9 mouse cellular contexts compared by ENCODE assay signal in genomic region chr7:134027020-134027415, GRCm38 (mm10).
A peak's percentile ranks its signal among the peaks of the same experiment; 100 is the strongest.
DNase-seq lines count a peak whose midpoint lies in the region; ATAC-seq lines count a peak whose summit lies in the region.
"Had no signal": no experiment of that assay in that cellular context is flagged by ENCODE, and none has a peak within 500 bp of the region (broad histone marks: within the 10 kb centered on the region; RNA-seq: fewer than 3 reads in every experiment).

No protein-coding gene starts in this region.

- no peak overlapping the region for H3K4me3 ChIP-seq in forebrain, embryonic 14.5 days (ENCODE audit: low read depth, low read length)
- H3K4me3 ChIP-seq in forebrain, embryonic 11.5 days (ENCODE audit: low read depth, low read length): no peak overlapping the region
- no peak overlapping the region for H3K4me3 ChIP-seq in liver, embryonic 12.5 days
- no peak overlapping the region for H3K4me3 ChIP-seq in liver, embryonic 11.5 days (ENCODE audit: low read depth, low read length)
- H3K4me3 ChIP-seq in hindbrain, embryonic 14.5 days (replicated peaks; ENCODE audit: low read length): no peak overlapping the region
- no peak overlapping the region for H3K4me3 ChIP-seq in midbrain, embryonic 15.5 days

- H3K4me2 ChIP-seq in forebrain, embryonic 14.5 days (ENCODE audit: low read length): no peak overlapping the region
- H3K4me2 ChIP-seq in forebrain, embryonic 11.5 days (ENCODE audit: low read depth, low read length, severe bottlenecking): no peak overlapping the region
- H3K4me2 ChIP-seq in liver, embryonic 12.5 days: no peak overlapping the region
- H3K4me2 ChIP-seq in liver, embryonic 11.5 days: no peak overlapping the region
- no peak overlapping the region for H3K4me2 ChIP-seq in hindbrain, embryonic 14.5 days (replicated peaks)
- no peak overlapping the region for H3K4me2 ChIP-seq in midbrain, embryonic 15.5 days

- H3K9ac ChIP-seq in forebrain, embryonic 14.5 days (ENCODE audit: low read length): no peak overlapping the region; the same call in 1 of the 2 replicates
- no peak overlapping the region for H3K9ac ChIP-seq in forebrain, embryonic 11.5 days (ENCODE audit: low read length)
- no peak overlapping the region for H3K9ac ChIP-seq in liver, embryonic 12.5 days
- H3K9ac ChIP-seq in liver, embryonic 11.5 days (ENCODE audit: low read depth, low read length): no peak overlapping the region
- H3K9ac ChIP-seq in hindbrain, embryonic 14.5 days: no peak overlapping the region
- H3K9ac ChIP-seq in midbrain, embryonic 15.5 days: no peak overlapping the region
- H3K9ac ChIP-seq: liver, embryonic 14.5 days had no signal

- peak; percentile 20 for DNase-seq in forebrain, embryonic 14.5 days (ENCODE audit: low spot score)
- DNase-seq in forebrain, embryonic 11.5 days (ENCODE audit: low spot score): no peak
- no peak for DNase-seq in liver, embryonic 11.5 days (ENCODE audit: low spot score)
- no peak for DNase-seq in hindbrain, embryonic 14.5 days (ENCODE audit: low spot score)
- no peak for DNase-seq in gastrocnemius, adult 18-20 months (ENCODE audit: low spot score)
- DNase-seq in spleen, adult 12 weeks (ENCODE audit: low spot score): no peak

- H3K36me3 ChIP-seq in forebrain, embryonic 14.5 days (ENCODE audit: control insufficient read depth, insufficient read depth, low read length): no peaks in the 10 kb centered on the region
- H3K36me3 ChIP-seq in forebrain, embryonic 11.5 days (ENCODE audit: control insufficient read depth, insufficient read depth, low read length): no peaks in the 10 kb centered on the region
- H3K36me3 ChIP-seq in liver, embryonic 12.5 days: no peaks in the 10 kb centered on the region
- no peaks in the 10 kb centered on the region for H3K36me3 ChIP-seq in liver, embryonic 11.5 days (ENCODE audit: control insufficient read depth, insufficient read depth, low read length)
- H3K36me3 ChIP-seq in hindbrain, embryonic 14.5 days (replicated peaks; ENCODE audit: control insufficient read depth, insufficient read depth): no peaks in the 10 kb centered on the region
- no peaks in the 10 kb centered on the region for H3K36me3 ChIP-seq in midbrain, embryonic 15.5 days (replicated peaks)

- H3K27ac ChIP-seq in forebrain, embryonic 14.5 days (ENCODE audit: low read depth, low read length): no peak overlapping the region
- H3K27ac ChIP-seq in forebrain, embryonic 11.5 days (ENCODE audit: low read depth, low read length): no peak overlapping the region
- H3K27ac ChIP-seq in liver, embryonic 12.5 days: peak overlapping the region; percentile 32; the same call in 1 of the 2 replicates
- H3K27ac ChIP-seq in liver, embryonic 11.5 days (ENCODE audit: low read depth, low read length): no peak overlapping the region
- H3K27ac ChIP-seq in hindbrain, embryonic 14.5 days: peak overlapping the region; percentile 26
- H3K27ac ChIP-seq in midbrain, embryonic 15.5 days: peak overlapping the region; percentile 26; the same call in 1 of the 2 replicates
- H3K27ac ChIP-seq: liver, embryonic 14.5 days had no signal

- no peaks in the 10 kb centered on the region for H3K27me3 ChIP-seq in forebrain, embryonic 14.5 days (replicated peaks; ENCODE audit: control insufficient read depth, insufficient read depth, low read length)
- no peaks in the 10 kb centered on the region for H3K27me3 ChIP-seq in forebrain, embryonic 11.5 days (ENCODE audit: control insufficient read depth, insufficient read depth, low read length)
- no peaks in the 10 kb centered on the region for H3K27me3 ChIP-seq in liver, embryonic 12.5 days (replicated peaks)
- no peaks in the 10 kb centered on the region for H3K27me3 ChIP-seq in liver, embryonic 11.5 days (replicated peaks; ENCODE audit: control insufficient read depth, insufficient read depth, low read length)
- H3K27me3 ChIP-seq in hindbrain, embryonic 14.5 days (ENCODE audit: control insufficient read depth, insufficient read depth, low read length): no peaks in the 10 kb centered on the region
- H3K27me3 ChIP-seq in midbrain, embryonic 15.5 days (replicated peaks): no peaks in the 10 kb centered on the region

- peaks cover 8% of the 10 kb centered on the region; the same call in 1 of the 2 replicates for H3K4me1 ChIP-seq in forebrain, embryonic 14.5 days (ENCODE audit: control insufficient read depth, insufficient read depth, low read length)
- 0 out of 2 replicates have a peak, but pooled peaks cover 2% of the 10 kb centered on the region for H3K4me1 ChIP-seq in forebrain, embryonic 11.5 days (replicated peaks; ENCODE audit: control insufficient read depth, insufficient read depth, low read length)
- peaks cover under 1% of the 10 kb centered on the region; the same call in 1 of the 2 replicates for H3K4me1 ChIP-seq in liver, embryonic 12.5 days
- H3K4me1 ChIP-seq in liver, embryonic 11.5 days (replicated peaks; ENCODE audit: control insufficient read depth, insufficient read depth, low read length): no peaks in the 10 kb centered on the region
- H3K4me1 ChIP-seq in hindbrain, embryonic 14.5 days (replicated peaks; ENCODE audit: control insufficient read depth, insufficient read depth, low read length): peaks cover 4% of the 10 kb centered on the region
- H3K4me1 ChIP-seq in midbrain, embryonic 15.5 days: peaks cover 13% of the 10 kb centered on the region

- WGBS in forebrain, embryonic 14.5 days: 3% methylated on average over 5 of the region's 5 CpGs
- WGBS in forebrain, embryonic 11.5 days: 16% methylated on average over 5 of the region's 5 CpGs
- WGBS in liver, embryonic 12.5 days (ENCODE audit: insufficient replicate concordance): 57% methylated on average over 5 of the region's 5 CpGs
- WGBS in liver, embryonic 11.5 days: 72% methylated on average over 5 of the region's 5 CpGs
- WGBS in hindbrain, embryonic 14.5 days: 25% methylated on average over 5 of the region's 5 CpGs
- WGBS in midbrain, embryonic 15.5 days: 12% methylated on average over 5 of the region's 5 CpGs

- no peak for ATAC-seq in forebrain, embryonic 14.5 days
- ATAC-seq in forebrain, embryonic 11.5 days (replicated peaks; ENCODE audit: low FRiP score): no peak
- ATAC-seq in liver, embryonic 12.5 days: no peak
- ATAC-seq in liver, embryonic 11.5 days (replicated peaks; ENCODE audit: low FRiP score): no peak
- no peak for ATAC-seq in hindbrain, embryonic 14.5 days (ENCODE audit: low FRiP score)
- ATAC-seq in midbrain, embryonic 15.5 days (replicated peaks): no peak

- no peaks in the 10 kb centered on the region for H3K9me3 ChIP-seq in forebrain, embryonic 14.5 days (replicated peaks; ENCODE audit: control insufficient read depth, low read length)
- no peaks in the 10 kb centered on the region for H3K9me3 ChIP-seq in forebrain, embryonic 11.5 days (ENCODE audit: control insufficient read depth, low read length)
- no peaks in the 10 kb centered on the region for H3K9me3 ChIP-seq in liver, embryonic 12.5 days (replicated peaks)
- H3K9me3 ChIP-seq in liver, embryonic 11.5 days (ENCODE audit: control insufficient read depth, low read length): no peaks in the 10 kb centered on the region
- no peaks in the 10 kb centered on the region for H3K9me3 ChIP-seq in hindbrain, embryonic 14.5 days (ENCODE audit: control insufficient read depth, low read length)
- H3K9me3 ChIP-seq in midbrain, embryonic 15.5 days: no peaks in the 10 kb centered on the region

Comparison
In these comparisons a context has a peak if more than half of its experiments do, and no peak if none do; other contexts are left out.
1. H3K27ac ChIP-seq: peak in liver, embryonic 12.5 days (single experiment), hindbrain, embryonic 14.5 days (single experiment) and midbrain, embryonic 15.5 days (single experiment); none in forebrain, embryonic 14.5 days (single experiment), forebrain, embryonic 11.5 days (single experiment) and liver, embryonic 11.5 days (single experiment).